Comparison of ENCODE assay signal across 32 mouse cellular contexts in the genomic region with DNA sequence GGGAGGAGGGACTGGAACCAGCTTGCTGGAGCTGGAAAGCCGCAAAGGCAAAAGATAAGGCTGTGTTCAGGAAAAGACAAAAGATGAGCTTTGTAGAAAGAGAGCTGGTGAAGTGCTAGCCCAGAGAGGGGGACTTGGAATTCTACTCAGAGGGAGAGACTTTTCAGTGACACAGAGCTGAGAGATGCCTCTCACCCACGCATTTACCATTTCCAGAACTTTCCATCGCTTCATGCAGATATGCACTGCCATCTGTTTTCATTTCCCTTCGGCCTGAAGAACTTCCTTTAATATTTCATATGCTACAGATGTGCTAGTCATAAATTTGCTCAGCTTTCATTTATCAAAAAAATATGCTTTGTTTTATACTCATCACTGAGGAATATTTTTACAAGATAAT.
DNase-seq lines count a peak whose midpoint lies in the region; ATAC-seq and TF ChIP-seq lines count a peak whose summit lies in the region.
"Had no signal": no experiment of that assay in that cellular context is flagged by ENCODE, and none has a peak within 500 bp of the region (broad histone marks: within the 10 kb centered on the region; RNA-seq: fewer than 3 reads in every experiment).

No protein-coding gene starts in this region.

- H3K4me3 ChIP-seq in limb, embryonic 14.5 days (replicated peaks; ENCODE audit: low read length), result no peak overlapping the region
- no peak overlapping the region for H3K4me3 ChIP-seq in limb, embryonic 10.5 days
- no peak overlapping the region for H3K4me3 ChIP-seq in embryonic facial prominence, embryonic 13.5 days
- H3K4me3 ChIP-seq in limb, embryonic 15.5 days, result no peak overlapping the region
- H3K4me3 ChIP-seq in midbrain, embryonic 14.5 days (replicated peaks; ENCODE audit: low read depth, low read length), result no peak overlapping the region
- H3K4me3 ChIP-seq: erythroblast, embryonic 14.5 days; forebrain, embryonic 12.5 days; hindbrain, embryonic 13.5 days; left cerebral cortex, adult 2 months; midbrain, embryonic 12.5 days; neural tube, embryonic 13.5 days had no signal

- no peaks in the 10 kb centered on the region for H3K9me3 ChIP-seq in limb, embryonic 14.5 days (ENCODE audit: control insufficient read depth, low read length)
- no peaks in the 10 kb centered on the region for H3K9me3 ChIP-seq in limb, embryonic 10.5 days (replicated peaks)
- no peaks in the 10 kb centered on the region for H3K9me3 ChIP-seq in embryonic facial prominence, embryonic 13.5 days
- H3K9me3 ChIP-seq in limb, embryonic 15.5 days, result no peaks in the 10 kb centered on the region
- H3K9me3 ChIP-seq in midbrain, embryonic 14.5 days (ENCODE audit: control insufficient read depth, low read length), result peaks cover 7% of the 10 kb centered on the region; the same call in 1 of the 2 replicates
- H3K9me3 ChIP-seq: forebrain, embryonic 12.5 days; hindbrain, embryonic 13.5 days; midbrain, embryonic 12.5 days; neural tube, embryonic 13.5 days had no signal

- TF ChIP-seq POLR2A in limb, embryonic 14.5 days (IDR thresholded peaks at IDR 0.05; ENCODE audit: borderline replicate concordance, extremely low read depth, insufficient read depth, insufficient read length), result no peak

- H3K27ac ChIP-seq in limb, embryonic 14.5 days (replicated peaks; ENCODE audit: low read depth, low read length), result no peak overlapping the region
- H3K27ac ChIP-seq in limb, embryonic 10.5 days, result no peak overlapping the region
- H3K27ac ChIP-seq in embryonic facial prominence, embryonic 13.5 days, result 0 out of 2 replicates have a peak overlapping the region, but pooled peaks have one; percentile 33
- peak overlapping the region; percentile 50; the same call in 1 of the 2 replicates for H3K27ac ChIP-seq in limb, embryonic 15.5 days
- no peak overlapping the region for H3K27ac ChIP-seq in midbrain, embryonic 14.5 days (replicated peaks; ENCODE audit: low read depth, low read length)
- H3K27ac ChIP-seq: forebrain, embryonic 12.5 days; hindbrain, embryonic 13.5 days; left cerebral cortex, adult 2 months; midbrain, embryonic 12.5 days; neural tube, embryonic 13.5 days had no signal

- H3K27me3 ChIP-seq in limb, embryonic 14.5 days (ENCODE audit: control insufficient read depth, insufficient read depth, low read length), result no peaks in the 10 kb centered on the region
- H3K27me3 ChIP-seq in limb, embryonic 10.5 days (ENCODE audit: low read depth, poor library complexity, severe bottlenecking), result no peaks in the 10 kb centered on the region
- H3K27me3 ChIP-seq in embryonic facial prominence, embryonic 13.5 days, result no peaks in the 10 kb centered on the region
- no peaks in the 10 kb centered on the region for H3K27me3 ChIP-seq in limb, embryonic 15.5 days
- no peaks in the 10 kb centered on the region for H3K27me3 ChIP-seq in midbrain, embryonic 14.5 days (ENCODE audit: control insufficient read depth, insufficient read depth, low read length)
- H3K27me3 ChIP-seq: forebrain, embryonic 12.5 days; hindbrain, embryonic 13.5 days; midbrain, embryonic 12.5 days; neural tube, embryonic 13.5 days had no signal

- no peaks in the 10 kb centered on the region for H3K36me3 ChIP-seq in limb, embryonic 14.5 days (ENCODE audit: control insufficient read depth, insufficient read depth, low read length)
- no peaks in the 10 kb centered on the region for H3K36me3 ChIP-seq in limb, embryonic 10.5 days
- no peaks in the 10 kb centered on the region for H3K36me3 ChIP-seq in embryonic facial prominence, embryonic 13.5 days
- no peaks in the 10 kb centered on the region for H3K36me3 ChIP-seq in limb, embryonic 15.5 days
- no peaks in the 10 kb centered on the region for H3K36me3 ChIP-seq in midbrain, embryonic 14.5 days (ENCODE audit: control insufficient read depth, insufficient read depth, low read length)
- H3K36me3 ChIP-seq: forebrain, embryonic 12.5 days; hindbrain, embryonic 13.5 days; midbrain, embryonic 12.5 days; neural tube, embryonic 13.5 days had no signal

- WGBS in limb, embryonic 14.5 days, result 68% methylated on average over 4 of the region's 4 CpGs
- 92% methylated on average over 4 of the region's 4 CpGs for WGBS in limb, embryonic 10.5 days
- WGBS in embryonic facial prominence, embryonic 13.5 days, result 48% methylated on average over 4 of the region's 4 CpGs
- WGBS in limb, embryonic 15.5 days, result 57% methylated on average over 4 of the region's 4 CpGs
- WGBS in midbrain, embryonic 14.5 days, result 84% methylated on average over 4 of the region's 4 CpGs

- H3K4me2 ChIP-seq in limb, embryonic 14.5 days (replicated peaks; ENCODE audit: low read depth, low read length, severe bottlenecking), result no peak overlapping the region
- H3K4me2 ChIP-seq in embryonic facial prominence, embryonic 13.5 days, result no peak overlapping the region
- H3K4me2 ChIP-seq in limb, embryonic 15.5 days, result no peak overlapping the region
- H3K4me2 ChIP-seq in midbrain, embryonic 14.5 days (ENCODE audit: low read length), result no peak overlapping the region
- H3K4me2 ChIP-seq: forebrain, embryonic 12.5 days; heart, embryonic 11.5 days; hindbrain, embryonic 13.5 days; liver, embryonic 11.5 days; midbrain, embryonic 12.5 days; neural tube, embryonic 13.5 days had no signal

- peak; percentile 15 for DNase-seq in kidney, postnatal 14 days
- DNase-seq in kidney, adult 8-10 months, result no peak
- peak; percentile 10 for DNase-seq in limb, embryonic 14.5 days (ENCODE audit: low spot score)
- no peak for DNase-seq in limb, embryonic 10.5 days (ENCODE audit: low spot score)
- no peak for DNase-seq in midbrain, embryonic 14.5 days
- DNase-seq: adrenal gland, adult 2 months; adrenal gland, postnatal 36 days; cerebellum, adult 2 months; cerebellum, postnatal 14 days; forebrain, postnatal 0 days; gastrocnemius, postnatal 25 days; heart, adult 18-20 months; heart, postnatal 4 days; kidney, adult 9 months; kidney, postnatal 36 days; lung, postnatal 36 days; right cerebral cortex, postnatal 14 days; spleen, adult 18-20 months; thymus, adult 2 months; thymus, postnatal 36 days had no signal

- H3K4me1 ChIP-seq in limb, embryonic 14.5 days (ENCODE audit: control insufficient read depth, insufficient read depth, low read length), result no peaks in the 10 kb centered on the region
- no peaks in the 10 kb centered on the region for H3K4me1 ChIP-seq in limb, embryonic 10.5 days
- H3K4me1 ChIP-seq in embryonic facial prominence, embryonic 13.5 days, result peaks cover 2% of the 10 kb centered on the region; the same call in 1 of the 2 replicates
- H3K4me1 ChIP-seq in limb, embryonic 15.5 days, result no peaks in the 10 kb centered on the region
- H3K4me1 ChIP-seq in midbrain, embryonic 14.5 days (ENCODE audit: control insufficient read depth, insufficient read depth, low read length), result no peaks in the 10 kb centered on the region
- H3K4me1 ChIP-seq: forebrain, embryonic 12.5 days; hindbrain, embryonic 13.5 days; midbrain, embryonic 12.5 days; neural tube, embryonic 13.5 days had no signal

- no peak for ATAC-seq in limb, embryonic 14.5 days (ENCODE audit: low FRiP score, low read depth)
- no peak for ATAC-seq in embryonic facial prominence, embryonic 13.5 days (ENCODE audit: insufficient number of reproducible peaks, insufficient read depth, low FRiP score, low TSS enrichment, low read depth)
- ATAC-seq in limb, embryonic 15.5 days (ENCODE audit: insufficient number of reproducible peaks, low FRiP score, low TSS enrichment, low read depth), result no peak
- no peak for ATAC-seq in midbrain, embryonic 14.5 days (ENCODE audit: low FRiP score, low TSS enrichment)
- ATAC-seq: activated CD4-positive, CD25-positive, alpha-beta regulatory T cell, adult 4 months; forebrain, postnatal 0 days; intestine, embryonic 16.5 days had no signal

- H3K9ac ChIP-seq in limb, embryonic 14.5 days (ENCODE audit: low read depth, low read length, severe bottlenecking), result no peak overlapping the region
- no peak overlapping the region for H3K9ac ChIP-seq in embryonic facial prominence, embryonic 13.5 days
- H3K9ac ChIP-seq in limb, embryonic 15.5 days, result no peak overlapping the region
- H3K9ac ChIP-seq in midbrain, embryonic 14.5 days (replicated peaks; ENCODE audit: low read length), result no peak overlapping the region
- H3K9ac ChIP-seq: forebrain, embryonic 12.5 days; forebrain, postnatal 0 days; hindbrain, embryonic 13.5 days; midbrain, embryonic 12.5 days; neural tube, embryonic 13.5 days had no signal

Comparison
In these comparisons a context has a peak if more than half of its experiments do, and no peak if none do; other contexts are left out.
1. DNase-seq: peak in kidney, postnatal 14 days (single experiment) and limb, embryonic 14.5 days (single experiment); none in kidney, adult 8-10 months (0 of 2), limb, embryonic 10.5 days (single experiment) and midbrain, embryonic 14.5 days (single experiment).
2. H3K27ac ChIP-seq: peak in embryonic facial prominence, embryonic 13.5 days (single experiment) and limb, embryonic 15.5 days (single experiment); none in limb, embryonic 14.5 days (single experiment), limb, embryonic 10.5 days (single experiment) and midbrain, embryonic 14.5 days (single experiment).